16 mouse cellular contexts compared by ENCODE assay signal in genomic region chr2:32128536-32128841, GRCm38 (mm10). TPM values are rescaled to one million over a fixed set of nuclear protein-coding genes. Genes with fewer than 3 reads are reported as not detected.
DNase-seq lines count a peak whose midpoint lies in the region; ATAC-seq and TF ChIP-seq lines count a peak whose summit lies in the region.
"Had no signal": no experiment of that assay in that cellular context is flagged by ENCODE, and none has a peak within 500 bp of the region (broad histone marks: within the 10 kb centered on the region; RNA-seq: fewer than 3 reads in every experiment).

No protein-coding gene starts in this region.

- no peak for TF ChIP-seq CTCF in intestine, postnatal 0 days (IDR thresholded peaks at IDR 0.05; ENCODE audit: low read depth)
- TF ChIP-seq CTCF in MEL (IDR thresholded peaks at IDR 0.05 in 2 of 3, conservative IDR thresholded peaks at IDR 0.05 in 1 of 3; ENCODE audit: control insufficient read depth in 1 of 3, insufficient read depth in 1 of 3, low read depth in 2 of 3, low read length in 3 of 3, poor library complexity in 1 of 3, severe bottlenecking in 1 of 3), result no peak

- H3K4me3 ChIP-seq in heart, embryonic 10.5 days, result peak overlapping the region; percentile 22
- no peak overlapping the region for H3K4me3 ChIP-seq in intestine, embryonic 15.5 days (replicated peaks)
- no peak overlapping the region for H3K4me3 ChIP-seq in intestine, postnatal 0 days (ENCODE audit: low read depth, low read length)
- no peak overlapping the region for H3K4me3 ChIP-seq in MEL (ENCODE audit: control insufficient read depth in 1 of 2, insufficient read depth in 1 of 2, low read depth in 2 of 2, low read length in 2 of 2)
- H3K4me3 ChIP-seq in liver, embryonic 12.5 days, result peak overlapping the region; percentile 40
- H3K4me3 ChIP-seq: forebrain, embryonic 12.5 days; limb, embryonic 13.5 days; neural tube, embryonic 12.5 days had no signal

- no peak overlapping the region for H3K9ac ChIP-seq in intestine, embryonic 15.5 days
- no peak overlapping the region for H3K9ac ChIP-seq in intestine, postnatal 0 days (ENCODE audit: low read depth, low read length)
- peak overlapping the region; percentile 4; the same call in 1 of the 2 replicates for H3K9ac ChIP-seq in MEL (ENCODE audit: control insufficient read depth, low read depth, low read length, poor library complexity, severe bottlenecking)
- peak overlapping the region; percentile 62 for H3K9ac ChIP-seq in liver, embryonic 12.5 days
- H3K9ac ChIP-seq: forebrain, embryonic 12.5 days; neural tube, embryonic 12.5 days had no signal

- WGBS in heart, embryonic 10.5 days, result 64% methylated on average over 5 of the region's 5 CpGs
- 84% methylated on average over 5 of the region's 5 CpGs for WGBS in intestine, embryonic 15.5 days
- 77% methylated on average over 5 of the region's 5 CpGs for WGBS in intestine, postnatal 0 days
- 48% methylated on average over 5 of the region's 5 CpGs for WGBS in liver, embryonic 12.5 days (ENCODE audit: insufficient replicate concordance)

- peak overlapping the region; percentile 14 for H3K4me2 ChIP-seq in intestine, embryonic 15.5 days (replicated peaks)
- H3K4me2 ChIP-seq in intestine, postnatal 0 days (replicated peaks; ENCODE audit: low read depth), result no peak overlapping the region
- peak overlapping the region; percentile 76 for H3K4me2 ChIP-seq in liver, embryonic 12.5 days
- H3K4me2 ChIP-seq: forebrain, embryonic 12.5 days; limb, embryonic 13.5 days; neural tube, embryonic 12.5 days had no signal

- no peak for TF ChIP-seq RAD21 in MEL (IDR thresholded peaks at IDR 0.05; ENCODE audit: low read depth, low read length)

- intact Hi-C loops in heart, postnatal 36 days (cut with DNase I), result no loop called here

- H3K36me3 ChIP-seq in heart, embryonic 10.5 days, result no peaks in the 10 kb centered on the region
- H3K36me3 ChIP-seq in intestine, embryonic 15.5 days, result no peaks in the 10 kb centered on the region
- no peaks in the 10 kb centered on the region for H3K36me3 ChIP-seq in intestine, postnatal 0 days (ENCODE audit: control insufficient read depth, insufficient read depth)
- H3K36me3 ChIP-seq in MEL (ENCODE audit: control insufficient read depth in 1 of 2, insufficient read depth in 2 of 2, low read length in 2 of 2), result peaks cover 0 to 32% of the 10 kb centered on the region in 2 experiments; a peak in 2 of 4 replicates
- no peaks in the 10 kb centered on the region for H3K36me3 ChIP-seq in liver, embryonic 12.5 days
- H3K36me3 ChIP-seq: forebrain, embryonic 12.5 days; limb, embryonic 13.5 days; neural tube, embryonic 12.5 days had no signal

- no peaks in the 10 kb centered on the region for H3K27me3 ChIP-seq in heart, embryonic 10.5 days (ENCODE audit: insufficient read depth, poor library complexity, severe bottlenecking)
- H3K27me3 ChIP-seq in intestine, embryonic 15.5 days (replicated peaks), result no peaks in the 10 kb centered on the region
- no peaks in the 10 kb centered on the region for H3K27me3 ChIP-seq in intestine, postnatal 0 days (replicated peaks; ENCODE audit: control insufficient read depth, insufficient read depth, low read length)
- H3K27me3 ChIP-seq in MEL (ENCODE audit: control insufficient read depth in 1 of 2, insufficient read depth in 2 of 2, low read length in 2 of 2), result no peaks in the 10 kb centered on the region
- H3K27me3 ChIP-seq in liver, embryonic 12.5 days (replicated peaks), result no peaks in the 10 kb centered on the region
- H3K27me3 ChIP-seq: forebrain, embryonic 12.5 days; limb, embryonic 13.5 days; neural tube, embryonic 12.5 days had no signal

- TF ChIP-seq EP300 in MEL (IDR thresholded peaks at IDR 0.05; ENCODE audit: low read depth in 1 of 2, low read length in 2 of 2), result no peak

- H3K9me3 ChIP-seq in heart, embryonic 10.5 days, result no peaks in the 10 kb centered on the region
- H3K9me3 ChIP-seq in intestine, embryonic 15.5 days, result no peaks in the 10 kb centered on the region
- no peaks in the 10 kb centered on the region for H3K9me3 ChIP-seq in intestine, postnatal 0 days (ENCODE audit: control insufficient read depth)
- H3K9me3 ChIP-seq in MEL (replicated peaks; ENCODE audit: insufficient read depth, low read length), result no peaks in the 10 kb centered on the region
- H3K9me3 ChIP-seq in liver, embryonic 12.5 days (replicated peaks), result no peaks in the 10 kb centered on the region
- H3K9me3 ChIP-seq: forebrain, embryonic 12.5 days; limb, embryonic 13.5 days; neural tube, embryonic 12.5 days had no signal

- H3K4me1 ChIP-seq in heart, embryonic 10.5 days, result peaks cover 57% of the 10 kb centered on the region
- H3K4me1 ChIP-seq in intestine, embryonic 15.5 days (replicated peaks), result peaks cover 15% of the 10 kb centered on the region
- 0 out of 2 replicates have a peak, but pooled peaks cover 3% of the 10 kb centered on the region for H3K4me1 ChIP-seq in intestine, postnatal 0 days (replicated peaks; ENCODE audit: control insufficient read depth, insufficient read depth, low read length)
- H3K4me1 ChIP-seq in MEL (ENCODE audit: control insufficient read depth in 1 of 2, insufficient read depth in 2 of 2, low read length in 2 of 2), result peaks cover 27 to 41% of the 10 kb centered on the region in 2 experiments
- peaks cover 93% of the 10 kb centered on the region for H3K4me1 ChIP-seq in liver, embryonic 12.5 days

- 0 out of 4 replicates have a peak, but pooled peaks of 1 of the 2 experiments have one; percentile 8 for TF ChIP-seq POLR2A in MEL (IDR thresholded peaks at IDR 0.05; ENCODE audit: control insufficient read depth in 1 of 2, insufficient read depth in 1 of 2, low read depth in 1 of 2, low read length in 2 of 2, poor library complexity in 1 of 2)

- DNase-seq in heart, embryonic 10.5 days (ENCODE audit: low spot score), result no peak
- DNase-seq in heart, postnatal 36 days, result no peak
- no peak for DNase-seq in MEL (ENCODE audit: low read depth, low spot score)
- no peak for DNase-seq in cerebellum, postnatal 36 days
- no peak for DNase-seq in right cerebral cortex, postnatal 25 days
- DNase-seq: adrenal gland, adult 8-10 months; cerebellum, adult 9-10 months; kidney, adult 18-20 months; kidney, postnatal 4 days; lung, postnatal 36 days had no signal

- H3K79me2 ChIP-seq in MEL (ENCODE audit: control insufficient read depth, insufficient read depth, low read length, poor library complexity), result no peaks in the 10 kb centered on the region

- peak; percentile 18; the same call in 1 of the 2 replicates for ATAC-seq in intestine, embryonic 15.5 days
- ATAC-seq in intestine, postnatal 0 days, result no peak
- ATAC-seq in liver, embryonic 12.5 days, result peak; percentile 71

- H3K27ac ChIP-seq in heart, embryonic 10.5 days, result peak overlapping the region; percentile 89
- no peak overlapping the region for H3K27ac ChIP-seq in intestine, embryonic 15.5 days
- H3K27ac ChIP-seq in intestine, postnatal 0 days (ENCODE audit: low read depth, low read length), result no peak overlapping the region
- peak overlapping the region; percentile 76 for H3K27ac ChIP-seq in MEL (ENCODE audit: control insufficient read depth, low read depth, low read length)
- peak overlapping the region; percentile 100 for H3K27ac ChIP-seq in liver, embryonic 12.5 days
- H3K27ac ChIP-seq: forebrain, embryonic 12.5 days; limb, embryonic 13.5 days; neural tube, embryonic 12.5 days had no signal

TF ChIP-seq in MEL, 35 proteins besides CTCF, POLR2A, EP300 and RAD21:
- TF ChIP-seq E2F4 (IDR thresholded peaks at IDR 0.05; ENCODE audit: borderline replicate concordance, low read depth, low read length) (no peak), ZNF384 (IDR thresholded peaks at IDR 0.05; ENCODE audit: low read depth, low read length) (no peak), ZMIZ1 (IDR thresholded peaks at IDR 0.05; ENCODE audit: low read depth, low read length) (no peak), GABPA (IDR thresholded peaks at IDR 0.05; ENCODE audit: low read depth, low read length) (no peak), TAL1 (IDR thresholded peaks at IDR 0.05; ENCODE audit: low read length) (no peak), RCOR1 (IDR thresholded peaks at IDR 0.05; ENCODE audit: low read depth, low read length) (no peak), NELFE (IDR thresholded peaks at IDR 0.05; ENCODE audit: low read depth, low read length) (no peak), ELF1 (IDR thresholded peaks at IDR 0.05; ENCODE audit: low read depth, low read length) (no peak), CHD2 (IDR thresholded peaks at IDR 0.05; ENCODE audit: low read length) (no peak)

RNA-seq across cellular contexts. Expression of gene Prrc2b, which starts 22.4 kb away (rescaled TPM):
- 44.1 and 54.6 TPM in 2 replicates for polyA plus RNA-seq in heart, embryonic 10.5 days (2016; fragmentation: Nextera tagmentation; extraction: Ambion mirVana)
- 10 to 100 TPM; 75.5 to 80.0 TPM for total RNA-seq in heart, postnatal 36 days (2021)
- 32.5 and 36.1 TPM in 2 replicates for polyA plus RNA-seq in intestine, embryonic 15.5 days (2015; fragmentation: Nextera tagmentation; extraction: Ambion mirVana)
- 17.7 and 18.9 TPM in 2 replicates for polyA plus RNA-seq in intestine, postnatal 0 days (2015; fragmentation: Nextera tagmentation; extraction: Ambion mirVana)
- total RNA-seq in MEL (2012; rRNA removed), result 14.8 and 18.4 TPM in 2 replicates
- 10 to 100 TPM; 42.2 to 42.9 TPM for polyA plus RNA-seq in MEL (2012; ENCODE audit: insufficient read depth in 1 of 2, insufficient read length in 2 of 2, low read depth in 1 of 2, low replicate concordance in 2 of 2, missing spikeins in 1 of 2)
- 20.8 and 23.6 TPM in 2 replicates for polyA plus RNA-seq in liver, embryonic 12.5 days (2016; fragmentation: Nextera tagmentation; extraction: Ambion mirVana)

RNA-seq across cellular contexts. Expression of gene Plpp7, which starts 33.2 kb away (rescaled TPM):
- polyA plus RNA-seq in heart, embryonic 10.5 days (2016; fragmentation: Nextera tagmentation; extraction: Ambion mirVana), result 10.9 and 12.9 TPM in 2 replicates
- 10 to 100 TPM; 24.7 to 32.1 TPM for total RNA-seq in heart, postnatal 36 days (2021)
- polyA plus RNA-seq in intestine, embryonic 15.5 days (2015; fragmentation: Nextera tagmentation; extraction: Ambion mirVana), result 4.3 and 4.5 TPM in 2 replicates
- polyA plus RNA-seq in intestine, postnatal 0 days (2015; fragmentation: Nextera tagmentation; extraction: Ambion mirVana), result 3.1 and 3.8 TPM in 2 replicates
- 7.3 and 7.6 TPM in 2 replicates for total RNA-seq in MEL (2012; rRNA removed)
- polyA plus RNA-seq in MEL (2012; ENCODE audit: insufficient read depth in 1 of 2, insufficient read length in 2 of 2, low read depth in 1 of 2, low replicate concordance in 2 of 2, missing spikeins in 1 of 2), result 10 to 100 TPM in 1 of 2 experiments, not detected in 1; 15.1 TPM
- polyA plus RNA-seq in liver, embryonic 12.5 days (2016; fragmentation: Nextera tagmentation; extraction: Ambion mirVana), result 3.0 and 3.4 TPM in 2 replicates

RNA-seq across cellular contexts. Expression of gene Fam78a, which starts 43.8 kb away (rescaled TPM):
- polyA plus RNA-seq in heart, embryonic 10.5 days (2016; fragmentation: Nextera tagmentation; extraction: Ambion mirVana), result 37.7 and 60.1 TPM in 2 replicates
- total RNA-seq in heart, postnatal 36 days (2021), result 10 to 100 TPM; 14.3 to 15.8 TPM
- 1.8 and 2.0 TPM in 2 replicates for polyA plus RNA-seq in intestine, embryonic 15.5 days (2015; fragmentation: Nextera tagmentation; extraction: Ambion mirVana)
- 6.1 and 6.2 TPM in 2 replicates for polyA plus RNA-seq in intestine, postnatal 0 days (2015; fragmentation: Nextera tagmentation; extraction: Ambion mirVana)
- 10.7 and 16.0 TPM in 2 replicates for total RNA-seq in MEL (2012; rRNA removed)
- polyA plus RNA-seq in MEL (2012; ENCODE audit: insufficient read depth in 1 of 2, insufficient read length in 2 of 2, low read depth in 1 of 2, low replicate concordance in 2 of 2, missing spikeins in 1 of 2), result 10 to 100 TPM in 1 of 2 experiments, not detected in 1; 17.4 TPM
- 22.4 and 22.6 TPM in 2 replicates for polyA plus RNA-seq in liver, embryonic 12.5 days (2016; fragmentation: Nextera tagmentation; extraction: Ambion mirVana)

Comparison
In these comparisons a context has a peak if more than half of its experiments do, and no peak if none do; other contexts are left out.
1. H3K27ac ChIP-seq: peak in heart, embryonic 10.5 days (single experiment), MEL (single experiment) and liver, embryonic 12.5 days (single experiment); none in intestine, embryonic 15.5 days (single experiment) and intestine, postnatal 0 days (single experiment).
2. H3K4me3 ChIP-seq: peak in heart, embryonic 10.5 days (single experiment) and liver, embryonic 12.5 days (single experiment); none in intestine, embryonic 15.5 days (single experiment), intestine, postnatal 0 days (single experiment) and MEL (0 of 2).
3. H3K9ac ChIP-seq: peak in MEL (single experiment) and liver, embryonic 12.5 days (single experiment); none in intestine, embryonic 15.5 days (single experiment) and intestine, postnatal 0 days (single experiment).